Mouse (Mus musculus) liver, embryonic 14.5 days (tissue): ENCODE measurements around the gene Itpr3.

Source experiments
- CTCF ChIP-seq: IDR thresholded peaks from 2 replicates; pipeline ENCODE4 v1.5.1; 2016; ENCODE audit warnings: antibody characterized with exemption, low read depth, control low read depth
- EP300 ChIP-seq: IDR thresholded peaks from 2 replicates; pipeline ENCODE4 v1.6.1; 2016; ENCODE audit warnings: antibody characterized with exemption, low read depth

DNA sequence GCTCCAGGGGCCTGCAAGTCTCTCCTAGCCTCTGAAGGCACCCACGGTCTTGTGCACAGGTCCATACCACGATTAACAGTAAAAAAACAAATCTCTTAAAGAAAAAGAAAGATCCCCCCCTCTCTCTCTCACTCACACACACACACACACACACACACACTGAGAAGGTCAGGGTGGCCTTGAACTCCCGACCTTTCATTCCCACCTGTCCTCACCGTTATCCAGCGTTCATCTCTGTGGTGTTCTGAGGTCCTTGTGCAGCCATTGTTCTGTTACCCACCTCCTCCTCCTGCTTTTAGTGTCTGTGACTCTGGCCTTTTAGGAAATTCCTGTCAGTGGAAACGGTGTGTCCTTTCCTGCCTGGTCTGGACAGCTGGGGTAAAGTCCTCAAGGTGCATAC lies 21.4 kb downstream of the Itpr3 start:
- TF ChIP-seq CTCF: no peak
- no peak for TF ChIP-seq EP300
